ENCODE assay signal across 18 mouse cellular contexts in the genomic region with DNA sequence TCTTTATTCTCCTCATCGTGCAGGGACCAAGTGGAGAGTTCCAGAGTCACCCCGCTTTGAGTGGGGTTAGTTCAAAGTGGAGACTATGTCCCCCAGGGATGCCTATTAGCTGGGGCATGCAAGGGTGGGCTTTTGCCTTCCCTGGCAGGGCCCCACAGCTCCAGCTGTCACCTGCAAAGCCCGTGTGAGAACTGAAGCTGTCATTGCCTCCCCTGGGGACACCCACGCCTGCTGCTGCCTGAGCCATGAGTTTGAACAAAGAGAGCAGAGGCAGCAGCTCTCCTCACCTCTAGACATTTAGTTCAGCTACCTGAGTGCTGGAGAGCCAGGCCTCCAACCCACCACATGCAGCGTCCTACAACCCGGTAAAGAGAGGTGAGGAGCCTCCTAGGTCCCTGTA. TPM values are rescaled to one million over a fixed set of nuclear protein-coding genes. Genes with fewer than 3 reads are reported as not detected.
DNase-seq lines count a peak whose midpoint lies in the region; ATAC-seq and TF ChIP-seq lines count a peak whose summit lies in the region.
"Had no signal": no experiment of that assay in that cellular context is flagged by ENCODE, and none has a peak within 500 bp of the region (broad histone marks: within the 10 kb centered on the region; RNA-seq: fewer than 3 reads in every experiment).

No protein-coding gene starts in this region.

- WGBS in bone marrow, adult 2 months: 55% methylated on average over 6 of the region's 6 CpGs
- 84% methylated on average over 6 of the region's 6 CpGs for WGBS in heart, adult 2 months
- 78% methylated on average over 6 of the region's 6 CpGs for WGBS in intestine, embryonic 15.5 days

- peaks cover 3% of the 10 kb centered on the region; the same call in 1 of the 2 replicates for H3K4me1 ChIP-seq in bone marrow, adult 2 months (ENCODE audit: control insufficient read depth, insufficient read depth, low read length)
- H3K4me1 ChIP-seq in heart, adult 2 months (ENCODE audit: control insufficient read depth, insufficient read depth, low read length): peaks cover 2% of the 10 kb centered on the region; the same call in 1 of the 2 replicates
- peaks cover 10% of the 10 kb centered on the region for H3K4me1 ChIP-seq in intestine, embryonic 15.5 days (replicated peaks)

- no peaks in the 10 kb centered on the region for H3K36me3 ChIP-seq in heart, adult 2 months (ENCODE audit: control insufficient read depth, insufficient read depth, low read length)
- H3K36me3 ChIP-seq in intestine, embryonic 15.5 days: no peaks in the 10 kb centered on the region
- H3K36me3 ChIP-seq: limb, embryonic 12.5 days; liver, embryonic 15.5 days had no signal

- intact Hi-C loops in heart, adult 2 months (cut with DNase I): no loop called here
- intact Hi-C loops in gastrocnemius, postnatal 36 days (cut with DNase I): no loop called here

- TF ChIP-seq CTCF in layer of hippocampus, adult 2 months (conservative IDR thresholded peaks at IDR 0.05): no peak
- TF ChIP-seq CTCF in bone marrow, adult 2 months (IDR thresholded peaks at IDR 0.05; ENCODE audit: control insufficient read depth, insufficient read depth, low read length): no peak
- no peak for TF ChIP-seq CTCF in heart, adult 2 months (IDR thresholded peaks at IDR 0.05)

- no peak for TF ChIP-seq EP300 in heart, adult 2 months (IDR thresholded peaks at IDR 0.05; ENCODE audit: insufficient read depth, low read depth, low read length)

- no peaks in the 10 kb centered on the region for H3K9me3 ChIP-seq in intestine, embryonic 15.5 days
- H3K9me3 ChIP-seq: limb, embryonic 12.5 days; liver, embryonic 15.5 days had no signal

- H3K4me2 ChIP-seq in intestine, embryonic 15.5 days (replicated peaks): no peak overlapping the region
- H3K4me2 ChIP-seq: liver, embryonic 15.5 days; midbrain, embryonic 11.5 days had no signal

- H3K9ac ChIP-seq in heart, adult 2 months (ENCODE audit: low read depth, low read length): no peak overlapping the region
- no peak overlapping the region for H3K9ac ChIP-seq in intestine, embryonic 15.5 days
- H3K9ac ChIP-seq: limb, embryonic 12.5 days; liver, embryonic 15.5 days had no signal

- no peak overlapping the region for H3K4me3 ChIP-seq in layer of hippocampus, adult 2 months
- no peak overlapping the region for H3K4me3 ChIP-seq in bone marrow, adult 2 months (replicated peaks; ENCODE audit: control insufficient read depth, low read depth, low read length)
- no peak overlapping the region for H3K4me3 ChIP-seq in heart, adult 2 months
- no peak overlapping the region for H3K4me3 ChIP-seq in intestine, embryonic 15.5 days (replicated peaks)
- H3K4me3 ChIP-seq: limb, embryonic 12.5 days; liver, embryonic 15.5 days had no signal

- TF ChIP-seq POLR2A in bone marrow, adult 2 months (IDR thresholded peaks at IDR 0.05; ENCODE audit: borderline replicate concordance, control insufficient read depth, low read depth, low read length): no peak
- TF ChIP-seq POLR2A in heart, adult 2 months (IDR thresholded peaks at IDR 0.05; ENCODE audit: insufficient read depth, low read depth, low read length): no peak

- ATAC-seq in intestine, embryonic 15.5 days: no peak
- ATAC-seq: intestine, postnatal 0 days had no signal

- no peaks in the 10 kb centered on the region for H3K79me2 ChIP-seq in heart, adult 2 months (replicated peaks; ENCODE audit: control insufficient read depth, insufficient read depth, low read length)

- H3K27me3 ChIP-seq in heart, adult 2 months (ENCODE audit: control insufficient read depth, insufficient read depth, low read length): peaks cover 4% of the 10 kb centered on the region
- H3K27me3 ChIP-seq in intestine, embryonic 15.5 days (replicated peaks): peaks cover 20% of the 10 kb centered on the region

- no peak for DNase-seq in layer of hippocampus, adult 2 months (ENCODE audit: low spot score in 2 of 2)
- no peak for DNase-seq in layer of hippocampus, adult 9-10 months (ENCODE audit: low spot score)
- DNase-seq in A20 (ENCODE audit: low read depth, low spot score): peak; percentile 38
- DNase-seq in spleen, postnatal 4 days (ENCODE audit: low spot score in 2 of 2): peak; percentile 49 to 73
- no peak for DNase-seq in heart, adult 2 months
- no peak for DNase-seq in gastrocnemius, postnatal 36 days
- DNase-seq: cerebellum, adult 11 months; cerebellum, postnatal 25 days; gastrocnemius, postnatal 14 days; kidney, postnatal 36 days; layer of hippocampus, postnatal 36 days; lung, postnatal 14 days had no signal

- H3K27ac ChIP-seq in layer of hippocampus, adult 2 months: peak overlapping the region; percentile 36; the same call in 1 of the 2 replicates
- peak overlapping the region; percentile 32; the same call in 1 of the 2 replicates for H3K27ac ChIP-seq in bone marrow, adult 2 months (ENCODE audit: control insufficient read depth, insufficient read depth, low read depth, low read length, poor library complexity)
- no peak overlapping the region for H3K27ac ChIP-seq in heart, adult 2 months
- no peak overlapping the region for H3K27ac ChIP-seq in intestine, embryonic 15.5 days
- H3K27ac ChIP-seq: limb, embryonic 12.5 days; liver, embryonic 15.5 days had no signal

RNA-seq across cellular contexts. Expression of a gene that starts 4.8 kb away (rescaled TPM):
- 10 to 100 TPM; 23.9 to 24.0 TPM for total RNA-seq in layer of hippocampus, adult 2 months (2021)
- 0.80 TPM in 1 of 2 replicates, not detected in the other for polyA plus RNA-seq in bone marrow, adult 2 months (2011; ENCODE audit: insufficient read depth, insufficient read length, low replicate concordance, missing spikeins)
- not detected for total RNA-seq in heart, adult 2 months (2021)
- polyA plus RNA-seq in heart, adult 2 months (2012; rRNA removed): not detected in 2 replicates
- not detected for total RNA-seq in gastrocnemius, postnatal 36 days (2021)
- polyA plus RNA-seq in intestine, embryonic 15.5 days (2015; fragmentation: Nextera tagmentation; extraction: Ambion mirVana): 1.6 and 1.9 TPM in 2 replicates
- total RNA-seq: gastrocnemius, postnatal 14 days had no signal

RNA-seq across cellular contexts. Expression of a gene that starts 16.7 kb away (rescaled TPM):
- total RNA-seq in layer of hippocampus, adult 2 months (2021): 10 to 100 TPM; 28.5 to 30.3 TPM
- polyA plus RNA-seq in bone marrow, adult 2 months (2011; ENCODE audit: insufficient read depth, insufficient read length, low replicate concordance, missing spikeins): 21.5 and 29.0 TPM in 2 replicates
- 10 to 100 TPM; 47.6 to 60.6 TPM for total RNA-seq in heart, adult 2 months (2021)
- 61.3 and 72.4 TPM in 2 replicates for polyA plus RNA-seq in heart, adult 2 months (2012; rRNA removed)
- total RNA-seq in gastrocnemius, postnatal 36 days (2021): 10 to 100 TPM; 34.2 to 36.1 TPM
- polyA plus RNA-seq in intestine, embryonic 15.5 days (2015; fragmentation: Nextera tagmentation; extraction: Ambion mirVana): 57.2 and 60.6 TPM in 2 replicates

RNA-seq across cellular contexts. Expression of a gene that starts 36.7 kb away (rescaled TPM):
- 10 to 100 TPM; 47.3 to 53.6 TPM for total RNA-seq in layer of hippocampus, adult 2 months (2021)
- 15.6 and 49.1 TPM in 2 replicates for polyA plus RNA-seq in bone marrow, adult 2 months (2011; ENCODE audit: insufficient read depth, insufficient read length, low replicate concordance, missing spikeins)
- 10 to 100 TPM; 27.4 to 29.7 TPM for total RNA-seq in heart, adult 2 months (2021)
- 26.8 and 35.8 TPM in 2 replicates for polyA plus RNA-seq in heart, adult 2 months (2012; rRNA removed)
- total RNA-seq in gastrocnemius, postnatal 36 days (2021): 10 to 100 TPM; 27.7 to 30.7 TPM
- polyA plus RNA-seq in intestine, embryonic 15.5 days (2015; fragmentation: Nextera tagmentation; extraction: Ambion mirVana): 78.0 and 80.0 TPM in 2 replicates

RNA-seq across cellular contexts. Expression of a gene that starts 49.3 kb away (rescaled TPM):
- total RNA-seq in layer of hippocampus, adult 2 months (2021): 10 to 100 TPM; 16.1 to 18.4 TPM
- 6.7 and 17.2 TPM in 2 replicates for polyA plus RNA-seq in bone marrow, adult 2 months (2011; ENCODE audit: insufficient read depth, insufficient read length, low replicate concordance, missing spikeins)
- total RNA-seq in heart, adult 2 months (2021): 10 to 100 TPM; 11.2 to 16.5 TPM
- 23.5 and 26.5 TPM in 2 replicates for polyA plus RNA-seq in heart, adult 2 months (2012; rRNA removed)
- total RNA-seq in gastrocnemius, postnatal 36 days (2021): 10 to 100 TPM; 10.7 to 10.8 TPM
- polyA plus RNA-seq in intestine, embryonic 15.5 days (2015; fragmentation: Nextera tagmentation; extraction: Ambion mirVana): 110 and 112 TPM in 2 replicates

RNA-seq across cellular contexts. Expression of a gene that starts 54.0 kb away (rescaled TPM):
- 100 to 1,000 TPM in 1 of 2 experiments, 10 to 100 TPM in 1; 99.8 to 101 TPM for total RNA-seq in layer of hippocampus, adult 2 months (2021)
- 81.1 and 169 TPM in 2 replicates for polyA plus RNA-seq in bone marrow, adult 2 months (2011; ENCODE audit: insufficient read depth, insufficient read length, low replicate concordance, missing spikeins)
- total RNA-seq in heart, adult 2 months (2021): 100 to 1,000 TPM; 115 to 129 TPM
- 76.7 and 168 TPM in 2 replicates for polyA plus RNA-seq in heart, adult 2 months (2012; rRNA removed)
- total RNA-seq in gastrocnemius, postnatal 36 days (2021): 10 to 100 TPM; 87.6 to 92.8 TPM
- 270 and 308 TPM in 2 replicates for polyA plus RNA-seq in intestine, embryonic 15.5 days (2015; fragmentation: Nextera tagmentation; extraction: Ambion mirVana)

Comparison
In these comparisons a context has a peak if more than half of its experiments do, and no peak if none do; other contexts are left out.
1. DNase-seq: peak in A20 (single experiment) and spleen, postnatal 4 days (2 of 2); none in layer of hippocampus, adult 2 months (0 of 2), layer of hippocampus, adult 9-10 months (single experiment), heart, adult 2 months (0 of 2) and gastrocnemius, postnatal 36 days (0 of 2).
2. H3K27ac ChIP-seq: peak in layer of hippocampus, adult 2 months (single experiment) and bone marrow, adult 2 months (single experiment); none in heart, adult 2 months (single experiment) and intestine, embryonic 15.5 days (single experiment).
3. RNA of a gene that starts 4.8 kb away (total RNA-seq): 23.9 to 24.0 TPM in layer of hippocampus, adult 2 months; not detected in heart, adult 2 months and not detected in gastrocnemius, postnatal 36 days; every median in the first group is over 10 times any median in the second.